Mouse (Mus musculus) forebrain, postnatal 0 days (tissue): Measurements from ENCODE around the gene Pnp. TPM values are rescaled to one million over a fixed set of nuclear protein-coding genes. Genes with fewer than 3 reads are reported as not detected.
A peak's percentile ranks its signal among the peaks of the same experiment; 100 is the strongest.
"Not testable (repeated sequence)": the region's sequence is repeated elsewhere in the genome, so short reads cannot be mapped to it uniquely, and the experiment has no call there.

Experiments
- ATAC-seq: fragments of 200-750 bp; cut with Nextera tagmentation; 2 replicates; pipeline ENCODE4 v1.8.0; 2017; ENCODE audit warnings: mild to moderate bottlenecking, moderate library complexity
- DNase-seq: peaks from one replicate; pipeline ENCODE4 v3.0.0-alpha.2; 2015
- H3K27ac ChIP-seq: fragments of 300-500 bp; sonication (generic); 2 replicates; pipeline ENCODE4 v1.5.1; 2014; ENCODE audit warnings: low read depth, mild to moderate bottlenecking, antibody characterized with exemption, low read length, moderate library complexity, mixed read lengths
- H3K27me3 ChIP-seq: fragments of 300-500 bp; sonication (generic); 2 replicates; pipeline ENCODE4 v1.6.1; 2014; ENCODE audit warnings: mild to moderate bottlenecking, low read length, mixed read lengths; ENCODE audit not compliant: insufficient read depth
- H3K36me3 ChIP-seq: fragments of 300-500 bp; sonication (generic); 2 replicates; pipeline ENCODE4 v1.6.1; 2014; ENCODE audit warnings: mild to moderate bottlenecking, moderate library complexity; ENCODE audit not compliant: insufficient read depth
- H3K4me1 ChIP-seq: fragments of 300-500 bp; sonication (generic); 2 replicates; pipeline ENCODE4 v1.6.1; 2014; ENCODE audit warnings: antibody characterized with exemption; ENCODE audit not compliant: insufficient read depth
- H3K4me2 ChIP-seq: fragments of 300-500 bp; sonication (generic); 2 replicates; pipeline ENCODE4 v1.6.1; 2014; ENCODE audit warnings: low read depth, mild to moderate bottlenecking, moderate library complexity
- H3K4me3 ChIP-seq: fragments of 300-500 bp; sonication (generic); 2 replicates; pipeline ENCODE4 v1.5.1; 2014; ENCODE audit warnings: low read depth, low read length, mixed read lengths
- H3K9ac ChIP-seq: fragments of 300-500 bp; sonication (generic); 2 replicates; pipeline ENCODE4 v1.6.1; 2014; ENCODE audit warnings: mild to moderate bottlenecking
- H3K9me3 ChIP-seq: fragments of 300-500 bp; sonication (generic); 2 replicates; pipeline ENCODE4 v1.6.1; 2016; ENCODE audit warnings: low read length
- CTCF ChIP-seq: sonication (generic); IDR thresholded peaks from 2 replicates; pipeline ENCODE4 v1.5.1; 2016; ENCODE audit warnings: antibody characterized with exemption, control low read depth, low read depth
- WGBS: fragments of 180-500 bp; shearing (Covaris S2); extraction: QIAGEN DNeasy Blood & Tissue Kit; methylation state at CpG from one replicate; pipeline ENCODE4 v1.1.7; 2014; 5-methylcytosine and 5-hydroxymethylcytosine counted together
- polyA plus RNA-seq: library from polyadenylated mRNA; unstranded; fragments of >200 nt; fragmentation: Nextera tagmentation; extraction: Ambion mirVana; gene quantifications from 2 replicates; pipeline ENCODE4 v1.2.1, GENCODE M21; 2015
- total RNA-seq: library from RNA; depleted of rRNA; stranded (reverse); fragments of >200 nt; gene quantifications from 2 replicates; pipeline ENCODE4 v1.2.3, GENCODE M21; 2014; rRNA removed

Pnp gene
- total and polyA plus RNA-seq, 2 experiments from 2014 or later: 13.1 to 20.0 TPM

- Histone ChIP-seq H3K4me1 (no peaks in the 10 kb centered on the region; the same call in 1 of the 2 replicates), H3K9ac (no peak within 1 kb of the TSS), H3K4me3 (no peak within 1 kb of the TSS), H3K4me2 (no peak within 1 kb of the TSS), H3K27me3 (no peaks in the 10 kb centered on the region), H3K9me3 (no peaks in the 10 kb centered on the region), H3K27ac (0 out of 2 replicates have a peak within 1 kb of the TSS, but pooled peaks have one; percentile 35), H3K36me3 (no peaks in the 10 kb centered on the region)
- ATAC-seq (no peak), DNase-seq (no peak)
- no peak for TF ChIP-seq CTCF
- 89% methylated on average over 8 of the region's 8 CpGs for WGBS
These were observed 76.4 kb downstream of the Pnp start, which contains the start of gene Rnase10 for GRCm38 (mm10) chr14:51007152-51007801. TSS of gene Rnase10 (plus strand) at chr14:51007751.

- TF ChIP-seq CTCF: no peak
- Histone ChIP-seq H3K9me3 (no peaks in the 10 kb centered on the region), H3K4me3 (no peak overlapping the region), H3K27ac (0 out of 2 replicates have a peak overlapping the region, but pooled peaks have one; percentile 35), H3K27me3 (no peaks in the 10 kb centered on the region), H3K4me2 (no peak overlapping the region), H3K9ac (no peak overlapping the region), H3K4me1 (no peaks in the 10 kb centered on the region; the same call in 1 of the 2 replicates), H3K36me3 (no peaks in the 10 kb centered on the region)
- ATAC-seq (peak; percentile 91), DNase-seq (peak; percentile 70)
- WGBS: 59% methylated on average over 13 of the region's 13 CpGs
These were observed 77.2 kb downstream of the Pnp start for GRCm38 (mm10) chr14:51007914-51008713.

DNA sequence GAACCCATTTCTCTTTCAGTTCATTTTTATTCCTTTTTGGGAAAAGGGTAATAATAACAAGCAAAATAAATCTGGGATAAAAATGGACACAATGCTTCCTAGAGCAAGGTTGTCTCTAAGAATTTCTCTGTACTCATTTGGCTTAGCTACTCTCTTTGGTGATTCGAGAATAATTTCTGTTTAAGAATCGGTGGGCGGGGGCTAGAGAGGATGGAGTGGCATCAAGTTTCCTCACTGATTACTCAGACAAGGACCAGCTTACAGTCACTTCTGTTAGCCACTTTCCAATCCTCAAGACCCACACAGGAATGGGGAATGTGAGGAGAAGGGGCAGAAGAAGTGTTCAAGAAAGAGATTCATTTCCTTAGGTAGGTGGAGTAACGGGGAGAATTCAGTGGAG lies 77.9 kb downstream of the Pnp start:
- Histone ChIP-seq H3K9me3 (no peaks in the 10 kb centered on the region), H3K9ac (no peak overlapping the region), H3K27ac (no peak overlapping the region), H3K27me3 (no peaks in the 10 kb centered on the region), H3K4me1 (no peaks in the 10 kb centered on the region; the same call in 1 of the 2 replicates), H3K36me3 (no peaks in the 10 kb centered on the region), H3K4me3 (no peak overlapping the region), H3K4me2 (no peak overlapping the region)
- ATAC-seq: no peak
- TF ChIP-seq CTCF: no peak
- DNase-seq: no peak
- WGBS: 83% methylated on average over 4 of the region's 4 CpGs

- Histone ChIP-seq H3K27ac (no peak overlapping the region), H3K4me3 (no peak overlapping the region), H3K36me3 (no peaks in the 10 kb centered on the region), H3K4me1 (no peaks in the 10 kb centered on the region; the same call in 1 of the 2 replicates), H3K4me2 (no peak overlapping the region), H3K9ac (no peak overlapping the region), H3K27me3 (no peaks in the 10 kb centered on the region), H3K9me3 (no peaks in the 10 kb centered on the region)
- WGBS: 90% methylated on average over 6 of the region's 6 CpGs
- ATAC-seq (no peak), DNase-seq (no peak)
- no peak for TF ChIP-seq CTCF
These were observed 78.7 kb downstream of the Pnp start for GRCm38 (mm10) chr14:51009572-51009971.

GRCm38 (mm10) chr14:51014724-51015123 lies 83.8 kb downstream of the Pnp start:
- not testable (repeated sequence) for DNase-seq, ATAC-seq, H3K4me3 ChIP-seq, H3K36me3 ChIP-seq, H3K4me1 ChIP-seq, H3K9me3 ChIP-seq, H3K27ac ChIP-seq, H3K27me3 ChIP-seq, H3K9ac ChIP-seq, H3K4me2 ChIP-seq
- WGBS: 89% methylated on average over 3 of the region's 3 CpGs

Other genes with a start within 250 kb of the Pnp start
- not detected in 2 replicates for gene Olfr747, start 237.9 kb upstream of the Pnp start, total RNA-seq
- gene Olfr747, start 237.9 kb upstream of the Pnp start, polyA plus RNA-seq: not detected in 2 replicates
- not detected in 2 replicates for gene Olfr748, start 223.7 kb upstream of the Pnp start, total RNA-seq
- not detected in 2 replicates for gene Olfr748, start 223.7 kb upstream of the Pnp start, polyA plus RNA-seq
- gene Olfr749, start 186.0 kb upstream of the Pnp start, total RNA-seq: not detected in 2 replicates
- gene Olfr749, start 186.0 kb upstream of the Pnp start, polyA plus RNA-seq: not detected in 2 replicates
- gene Ttc5, start 145.6 kb upstream of the Pnp start, total RNA-seq: 101 and 114 TPM in 2 replicates
- 92.8 and 100 TPM in 2 replicates for gene Ttc5, start 145.6 kb upstream of the Pnp start, polyA plus RNA-seq
- 0.19 TPM in 1 of 2 replicates, not detected in the other for gene Ccnb1ip1, start 123.3 kb upstream of the Pnp start, total RNA-seq
- 0.09 TPM in 1 of 2 replicates, not detected in the other for gene Ccnb1ip1, start 123.3 kb upstream of the Pnp start, polyA plus RNA-seq
- gene Parp2, start 123.2 kb upstream of the Pnp start, total RNA-seq: 33.2 and 35.7 TPM in 2 replicates
- 30.3 and 34.4 TPM in 2 replicates for gene Parp2, start 123.2 kb upstream of the Pnp start, polyA plus RNA-seq
- gene Tep1, start 60.5 kb upstream of the Pnp start, total RNA-seq: 2.4 and 2.5 TPM in 2 replicates
- gene Tep1, start 60.5 kb upstream of the Pnp start, polyA plus RNA-seq: 1.1 and 1.2 TPM in 2 replicates
- gene Klhl33, start 33.6 kb upstream of the Pnp start, total RNA-seq: 1.1 and 2.8 TPM in 2 replicates
- gene Klhl33, start 33.6 kb upstream of the Pnp start, polyA plus RNA-seq: 0.70 and 0.80 TPM in 2 replicates
- 75.2 and 102 TPM in 2 replicates for gene Osgep, start 6.2 kb upstream of the Pnp start, total RNA-seq
- gene Osgep, start 6.2 kb upstream of the Pnp start, polyA plus RNA-seq: 79.1 and 87.6 TPM in 2 replicates
- gene Apex1, start 6.1 kb upstream of the Pnp start, total RNA-seq: 134 and 150 TPM in 2 replicates
- 193 and 233 TPM in 2 replicates for gene Apex1, start 6.1 kb upstream of the Pnp start, polyA plus RNA-seq
- 54.8 and 61.9 TPM in 2 replicates for gene Pip4p1, start 226 bp upstream of the Pnp start, total RNA-seq
- gene Pip4p1, start 226 bp upstream of the Pnp start, polyA plus RNA-seq: 97.2 and 103 TPM in 2 replicates
- gene Gm49342, start 13.4 kb downstream of the Pnp start, total RNA-seq: 13.1 and 19.0 TPM in 2 replicates
- gene Gm49342, start 13.4 kb downstream of the Pnp start, polyA plus RNA-seq: not detected in 2 replicates
- gene Pnp2, start 24.9 kb downstream of the Pnp start, total RNA-seq: 1.00 and 1.7 TPM in 2 replicates
- 0.78 and 1.6 TPM in 2 replicates for gene Pnp2, start 24.9 kb downstream of the Pnp start, polyA plus RNA-seq
- gene Rnase10, start 76.7 kb downstream of the Pnp start, total RNA-seq: not detected in 2 replicates
- gene Rnase10, start 76.7 kb downstream of the Pnp start, polyA plus RNA-seq: not detected in 2 replicates
- not detected in 2 replicates for gene Rnase9, start 110.8 kb downstream of the Pnp start, total RNA-seq
- gene Rnase9, start 110.8 kb downstream of the Pnp start, polyA plus RNA-seq: not detected in 2 replicates
- gene Rnase11, start 119.1 kb downstream of the Pnp start, total RNA-seq: not detected in 2 replicates
- gene Rnase11, start 119.1 kb downstream of the Pnp start, polyA plus RNA-seq: not detected in 2 replicates
- not detected in 2 replicates for gene Rnase12, start 126.6 kb downstream of the Pnp start, total RNA-seq
- 0.38 TPM in 1 of 2 replicates, not detected in the other for gene Rnase12, start 126.6 kb downstream of the Pnp start, polyA plus RNA-seq
- gene Olfr750, start 143.4 kb downstream of the Pnp start, total RNA-seq: not detected in 2 replicates
- gene Olfr750, start 143.4 kb downstream of the Pnp start, polyA plus RNA-seq: 0.08 TPM in 1 of 2 replicates, not detected in the other
- gene Rnase4, start 160.0 kb downstream of the Pnp start, total RNA-seq: 23.2 and 27.7 TPM in 2 replicates
- gene Rnase4, start 160.0 kb downstream of the Pnp start, polyA plus RNA-seq: 15.8 and 16.3 TPM in 2 replicates
- gene Ang, start 160.1 kb downstream of the Pnp start, total RNA-seq: 0.62 and 4.9 TPM in 2 replicates
- gene Ang, start 160.1 kb downstream of the Pnp start, polyA plus RNA-seq: 2.8 and 4.0 TPM in 2 replicates
- 0.15 TPM in 1 of 2 replicates, not detected in the other for gene Eddm3b, start 183.3 kb downstream of the Pnp start, total RNA-seq
- gene Eddm3b, start 183.3 kb downstream of the Pnp start, polyA plus RNA-seq: 0.22 TPM in 1 of 2 replicates, not detected in the other
- 0.77 and 2.7 TPM in 2 replicates for gene Rnase6, start 192.8 kb downstream of the Pnp start, total RNA-seq
- gene Rnase6, start 192.8 kb downstream of the Pnp start, polyA plus RNA-seq: 1.3 and 1.4 TPM in 2 replicates
- gene Rnase1, start 215.7 kb downstream of the Pnp start, total RNA-seq: not detected in 2 replicates
- gene Rnase1, start 215.7 kb downstream of the Pnp start, polyA plus RNA-seq: 0.21 TPM in 1 of 2 replicates, not detected in the other
- gene Rnase2b, start 231.2 kb downstream of the Pnp start, total RNA-seq: not detected in 2 replicates
- gene Rnase2b, start 231.2 kb downstream of the Pnp start, polyA plus RNA-seq: not detected in 2 replicates